Mouse (Mus musculus) telencephalon, adult 2 months (tissue): ENCODE data around the gene Gabra5.

ENCODE experiments used
- DNase-seq: peaks from one replicate; pipeline ENCODE4 v3.0.0-alpha.2; 2011; ENCODE audit warnings: low read depth, low spot score

Gene Gabra5

DNA sequence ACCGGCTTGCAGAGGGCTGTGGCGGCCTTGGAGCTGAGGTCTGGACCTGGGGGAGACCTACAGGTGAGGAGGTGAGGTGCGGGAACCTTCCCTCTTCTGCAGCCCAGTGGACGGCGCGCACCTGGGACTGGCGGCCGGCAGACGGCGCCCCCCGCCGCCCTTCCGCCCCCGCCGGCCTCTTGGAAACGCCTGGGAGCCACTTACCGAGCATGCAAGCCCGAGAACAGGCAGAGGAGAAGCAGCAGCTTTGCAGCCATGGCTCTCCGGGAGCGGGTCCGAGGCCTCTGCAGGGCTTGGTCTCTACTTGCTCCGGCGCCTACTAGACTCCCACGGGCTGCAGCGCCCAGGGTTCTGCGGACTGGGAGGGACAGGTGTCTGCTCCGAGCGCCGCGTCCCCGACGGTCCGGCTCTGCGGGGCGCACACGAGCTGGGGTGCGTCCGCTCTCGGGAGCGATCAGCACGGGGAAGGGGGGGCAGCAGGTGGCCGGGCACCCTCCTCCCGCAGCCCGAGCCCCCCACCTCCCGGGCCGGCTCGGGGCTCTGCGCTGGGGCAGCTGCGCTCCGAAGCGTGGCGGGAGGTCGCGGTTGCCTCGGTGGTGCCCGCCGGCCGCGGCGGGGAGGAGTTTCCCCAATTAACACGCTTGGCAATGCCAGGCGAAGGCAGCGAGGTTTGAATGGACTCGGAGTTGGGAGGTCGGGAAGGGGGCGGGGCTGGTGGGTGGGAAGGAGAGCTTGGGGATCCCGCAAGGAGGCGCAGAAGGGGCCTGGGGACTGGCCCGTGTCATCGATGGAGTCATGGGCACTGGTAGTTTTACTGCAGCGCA lies 123.1 kb downstream of the Gabra5 start, which contains the start of gene Gabrg3:
Gene Gabrg3 (minus strand): TSS at position 672 of the 824 bp plus-strand sequence.
- DNase-seq = no peak

DNA sequence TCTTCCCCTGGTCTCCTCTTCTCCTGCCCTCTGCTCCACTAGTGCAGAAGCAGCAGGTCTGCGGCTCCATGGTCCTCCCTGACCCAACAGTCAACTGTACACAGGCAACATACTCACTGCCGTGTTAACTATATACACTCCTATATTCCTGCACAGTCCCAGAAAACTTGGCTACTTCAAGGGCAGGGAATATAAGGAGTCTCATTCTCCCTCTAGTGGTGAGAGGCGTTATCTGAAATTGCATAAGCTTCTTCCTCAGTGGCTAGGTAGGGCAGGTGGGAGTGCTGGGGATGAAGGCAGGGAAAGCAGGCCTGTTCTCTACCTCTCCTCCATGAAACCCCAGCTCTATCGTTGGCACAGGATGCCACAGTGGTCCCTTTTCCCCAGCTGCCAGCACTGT lies 125.7 kb downstream of the Gabra5 start:
- peak; percentile 80 for DNase-seq

DNA sequence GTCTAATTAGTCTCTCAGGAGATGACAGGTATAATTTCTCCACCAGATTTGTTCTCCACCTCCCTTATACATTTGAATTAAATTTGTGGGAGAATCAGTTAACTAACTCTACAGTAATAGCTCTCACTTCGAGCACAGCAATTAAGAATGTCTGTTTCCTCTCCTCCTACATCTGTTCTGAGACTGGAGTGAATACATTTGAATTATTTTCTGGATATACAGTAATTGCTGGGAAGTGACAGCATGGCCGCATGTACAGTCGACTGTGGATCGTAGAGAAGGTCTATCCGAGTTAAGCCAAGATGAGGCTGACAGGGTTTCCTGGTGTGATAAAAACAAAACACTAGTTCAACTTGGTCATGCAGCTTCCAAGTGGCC lies 143.9 kb downstream of the Gabra5 start:
- no peak for DNase-seq

DNA sequence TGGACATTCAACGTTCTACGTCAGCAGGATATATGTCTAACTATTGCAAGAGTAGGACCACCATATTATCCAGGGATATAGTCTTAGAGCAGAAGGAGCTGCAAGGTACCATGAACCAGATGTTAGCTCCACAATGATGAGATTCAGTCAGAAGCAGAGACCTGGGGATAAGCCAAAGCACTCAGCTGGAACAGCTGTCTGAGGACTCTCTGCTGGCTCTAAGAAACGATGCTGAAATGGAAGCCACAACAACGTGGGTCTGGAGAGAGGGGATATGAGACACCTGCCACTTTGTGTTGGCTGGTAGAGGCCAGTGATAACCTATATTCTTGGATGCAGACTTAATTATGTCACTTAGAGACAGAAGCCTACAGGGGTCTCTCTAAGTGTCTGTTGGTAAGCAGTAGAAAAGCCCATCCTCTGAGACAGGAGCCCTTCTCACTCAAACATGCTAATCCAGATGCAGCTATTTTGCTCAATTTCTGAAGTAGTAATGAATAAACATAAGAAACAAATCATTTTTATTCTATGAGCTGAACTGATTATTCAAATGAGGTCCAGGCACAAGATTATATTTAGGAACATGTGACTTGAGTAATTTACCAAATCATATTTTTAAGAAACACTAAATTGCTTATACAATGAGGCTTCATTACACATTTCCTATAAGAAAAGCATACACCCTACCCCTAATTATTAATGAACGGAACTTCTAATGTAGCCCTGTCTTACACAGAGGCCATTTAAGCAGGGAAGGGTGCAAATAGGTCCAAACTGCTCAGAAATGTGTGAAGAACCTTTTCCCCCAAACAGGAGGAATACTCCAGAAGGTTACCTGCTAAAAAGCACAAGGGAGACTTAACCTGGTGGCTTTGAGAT lies 144.5 kb downstream of the Gabra5 start:
- no peak for DNase-seq

DNA sequence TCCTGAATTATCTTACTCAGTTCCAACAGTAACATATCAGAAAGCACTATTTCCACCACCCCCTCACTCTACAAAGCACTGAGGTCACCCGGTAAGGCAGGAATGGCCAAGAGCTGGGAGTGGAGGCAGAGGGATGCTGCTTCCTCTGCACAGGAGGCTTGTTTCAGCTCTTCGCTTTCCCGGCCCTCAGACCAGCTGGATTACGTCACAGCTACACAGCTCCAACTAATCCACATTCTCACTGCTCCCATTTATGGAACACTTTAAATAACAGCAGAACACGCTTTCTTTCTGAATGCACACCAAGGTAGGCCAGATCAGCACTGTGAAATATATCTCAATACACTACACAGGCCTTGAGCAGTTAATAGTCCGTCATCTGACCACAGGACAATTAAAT lies 146.0 kb downstream of the Gabra5 start:
- DNase-seq = no peak

DNA sequence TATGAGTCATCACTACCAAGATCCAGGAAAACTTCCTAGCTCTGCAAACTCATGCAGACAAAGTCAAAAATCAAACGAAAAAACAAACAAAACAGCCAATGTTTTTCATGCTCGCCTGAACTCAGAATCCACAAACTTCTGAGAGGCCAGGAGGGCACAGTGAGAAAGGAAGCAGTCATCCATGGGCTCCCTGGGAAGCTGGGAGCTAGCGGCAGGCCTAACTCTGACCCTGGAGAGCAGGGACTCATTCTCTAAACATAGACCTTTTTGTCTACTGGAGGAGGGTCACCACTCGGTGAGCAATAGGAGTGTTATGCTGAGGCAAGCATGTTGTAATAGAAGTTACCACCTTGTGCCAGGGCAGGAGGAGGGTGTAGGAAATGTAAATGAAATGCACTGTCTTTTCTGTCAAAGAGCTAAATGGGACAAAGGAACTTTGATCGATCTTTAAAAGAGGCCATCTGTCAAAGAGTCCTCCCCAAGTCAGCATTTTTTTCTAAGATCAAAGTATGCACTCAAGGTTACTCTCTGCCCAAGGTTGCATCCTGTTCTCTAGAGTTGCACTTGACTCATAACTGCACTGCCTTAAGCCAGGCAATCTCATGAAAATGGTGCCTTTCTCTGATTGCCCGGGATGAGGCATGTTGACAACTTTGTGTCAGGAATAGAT lies 151.9 kb downstream of the Gabra5 start:
- no peak for DNase-seq
